Mouse (Mus musculus): ENCODE results near the gene Xrcc3.

- TF ChIP-seq CTCF (IDR thresholded peaks at IDR 0.05) = no peak
- no peak for TF ChIP-seq EP300 (IDR thresholded peaks at IDR 0.05)
Measured at GRCm38 (mm10) chr12:111813111-111813765, 435 bp downstream of the Xrcc3 start.
